Mouse (Mus musculus) cerebellum, adult 2 months (tissue): Measurements from ENCODE around the gene Tm7sf3. TPM values are rescaled to one million over a fixed set of nuclear protein-coding genes. Genes with fewer than 3 reads are reported as not detected.

Source experiments
- DNase-seq, 2 experiments: peaks; one replicate each; pipeline ENCODE4 v3.0.0; 2021
- H3K27ac ChIP-seq: fragments of 200-500 bp; 2 replicates; pipeline ENCODE4 v1.5.1; 2012; ENCODE audit warnings: low read length, control low read depth, inconsistent platforms; ENCODE audit not compliant: insufficient read depth
- H3K27me3 ChIP-seq: fragments of 200-500 bp; 2 replicates; pipeline ENCODE4 v1.6.1; 2012; ENCODE audit warnings: inconsistent platforms, mild to moderate bottlenecking, low read length, moderate library complexity; ENCODE audit not compliant: control insufficient read depth, insufficient read depth
- H3K4me1 ChIP-seq: fragments of 200-500 bp; 2 replicates; pipeline ENCODE4 v1.6.1; 2011; ENCODE audit warnings: low read length; ENCODE audit not compliant: control insufficient read depth, insufficient read depth
- H3K4me3 ChIP-seq: fragments of 200-500 bp; replicated peaks from 2 replicates; pipeline ENCODE3; 2011; ENCODE audit warnings: mild to moderate bottlenecking, low read depth, low read length, control low read depth; ENCODE audit not compliant: insufficient read depth
- CTCF ChIP-seq: fragments of 200-500 bp; IDR thresholded peaks from 2 replicates; pipeline ENCODE4 v1.5.1; 2011; ENCODE audit warnings: low read depth, mild to moderate bottlenecking, control low read depth, low read length, moderate library complexity, borderline replicate concordance; ENCODE audit not compliant: insufficient read depth
- POLR2A ChIP-seq: fragments of 200-500 bp; IDR thresholded peaks from 2 replicates; pipeline ENCODE4 v1.6.1; 2011; ENCODE audit warnings: low read length, control low read depth, borderline replicate concordance; ENCODE audit not compliant: insufficient read depth
- WGBS: fragments of 180-500 bp; shearing (Covaris S2); methylation state at CpG from one replicate; pipeline ENCODE4 v1.1.7; 2018; 5-methylcytosine and 5-hydroxymethylcytosine counted together
- polyA plus RNA-seq: library from polyadenylated mRNA; depleted of rRNA; stranded (reverse); fragments of >200 nt; gene quantifications from 2 replicates; pipeline ENCODE4 v1.2.3, GENCODE M21; 2012; rRNA removed

The Tm7sf3 gene
- polyA plus RNA-seq: 22.3 and 25.2 TPM in 2 replicates

- peak within 1 kb of the TSS; percentile 70 for H3K4me3 ChIP-seq
- H3K27me3 ChIP-seq: no peaks in the 10 kb centered on the region
- H3K27ac ChIP-seq: peak within 1 kb of the TSS; percentile 55; the same call in 1 of the 2 replicates
- DNase-seq: peak; percentile 98
- TF ChIP-seq POLR2A: peak; percentile 100
- no peak for TF ChIP-seq CTCF
- 0 out of 2 replicates have a peak, but pooled peaks cover 3% of the 10 kb centered on the region for H3K4me1 ChIP-seq
- 1% methylated on average over 60 of the region's 60 CpGs for WGBS
Observed at GRCm38 (mm10) chr6:146642276-146643183, at the start of gene Tm7sf3, which contains the start of gene Med21. Gene Tm7sf3, minus strand, starts transcription at chr6:146642824. Gene Med21, plus strand, starts transcription at chr6:146642547.

- TF ChIP-seq CTCF (no peak), POLR2A (no peak)
- no peaks in the 10 kb centered on the region for H3K27me3 ChIP-seq
- WGBS: 79% methylated on average over 5 of the region's 5 CpGs
Observed at GRCm38 (mm10) chr6:146688861-146689260, 46.2 kb upstream of the Tm7sf3 start.

GRCm38 (mm10) chr6:146688010-146688409, 45.4 kb upstream of the Tm7sf3 start:
- Histone ChIP-seq H3K27me3 (no peaks in the 10 kb centered on the region), H3K27ac (no peak overlapping the region), H3K4me1 (no peaks in the 10 kb centered on the region), H3K4me3 (no peak overlapping the region)
- WGBS: 85% methylated on average over 7 of the region's 7 CpGs
- no peak for TF ChIP-seq CTCF
- no peak for TF ChIP-seq POLR2A
- DNase-seq: no peak

More at GRCm38 (mm10) chr6:146688861-146689260, 46.2 kb upstream of the Tm7sf3 start:
- no peak overlapping the region for H3K4me3 ChIP-seq
- DNase-seq: no peak
- no peaks in the 10 kb centered on the region for H3K4me1 ChIP-seq
- no peak overlapping the region for H3K27ac ChIP-seq

- WGBS: 79% methylated on average over 5 of the region's 5 CpGs
- H3K27me3 ChIP-seq: no peaks in the 10 kb centered on the region
- H3K27ac ChIP-seq: no peak overlapping the region
- no peaks in the 10 kb centered on the region for H3K4me1 ChIP-seq
- H3K4me3 ChIP-seq: no peak overlapping the region
- DNase-seq: no peak
- TF ChIP-seq POLR2A: no peak
- no peak for TF ChIP-seq CTCF
Observed at GRCm38 (mm10) chr6:146686463-146687196, 44.0 kb upstream of the Tm7sf3 start.

- H3K4me3 ChIP-seq: no peak overlapping the region
- H3K4me1 ChIP-seq: no peaks in the 10 kb centered on the region
- WGBS: 77% methylated on average over 17 of the region's 17 CpGs
- no peaks in the 10 kb centered on the region for H3K27me3 ChIP-seq
- TF ChIP-seq POLR2A (no peak), CTCF (no peak)
- no peak overlapping the region for H3K27ac ChIP-seq
- no peak for DNase-seq
Observed at GRCm38 (mm10) chr6:146685781-146686308, 43.2 kb upstream of the Tm7sf3 start.

GRCm38 (mm10) chr6:146683881-146684280, 41.3 kb upstream of the Tm7sf3 start:
- Histone ChIP-seq H3K4me1 (no peaks in the 10 kb centered on the region), H3K4me3 (no peak overlapping the region), H3K27me3 (no peaks in the 10 kb centered on the region), H3K27ac (no peak overlapping the region)
- DNase-seq: no peak
- WGBS: 81% methylated on average over 4 of the region's 4 CpGs
- TF ChIP-seq POLR2A: no peak
- no peak for TF ChIP-seq CTCF
